Mouse (Mus musculus): ENCODE measurements around the gene Anxa6. TPM values are rescaled to one million over a fixed set of nuclear protein-coding genes. Genes with fewer than 3 reads are reported as not detected.

Gene Anxa6
- polyA plus RNA-seq, 1 experiment from 2014 or later: 333 TPM

GRCm38 (mm10) chr11:54954716-54955115, 78.5 kb downstream of the Anxa6 start:
- ATAC-seq (no peak), DNase-seq (ENCODE audit: low read depth, low spot score) (no peak)
- no peaks in the 10 kb centered on the region for H3K27me3 ChIP-seq
- in situ Hi-C loops (cut with MboI; ENCODE audit: low pct_unique_long_range_greater_than_20kb): no loop called here
- TF ChIP-seq CTCF (IDR thresholded peaks at IDR 0.05): no peak
- ChIA-PET POLR2A (no interaction called here), CTCF (interaction anchor here (0.8 to 1.9 kb wide), 3 partner anchors 9 to 132 kb away, joined by 3 to 4 read pairs (median 3); no protein-coding TSS in a partner anchor)

- DNase-seq (ENCODE audit: low read depth, low spot score): no peak
- CTCF ChIA-PET: interaction anchor here (0.8 to 1.2 kb wide), 3 partner anchors 9 to 133 kb away, joined by 3 read pairs; no protein-coding TSS in a partner anchor
- in situ Hi-C loops (cut with MboI; ENCODE audit: low pct_unique_long_range_greater_than_20kb): no loop called here
- ATAC-seq: no peak
- TF ChIP-seq CTCF (IDR thresholded peaks at IDR 0.05): no peak
- no peaks in the 10 kb centered on the region for H3K27me3 ChIP-seq
- POLR2A ChIA-PET: interaction anchor here (1.8 kb wide), 1 partner anchor 9 kb away, joined by 7 read pairs; no protein-coding TSS in a partner anchor
These were observed 79.2 kb downstream of the Anxa6 start for GRCm38 (mm10) chr11:54953993-54954446.

- DNase-seq (ENCODE audit: low read depth, low spot score): no peak
These were observed 80.6 kb downstream of the Anxa6 start for GRCm38 (mm10) chr11:54952651-54953050.

GRCm38 (mm10) chr11:54950684-54951083, 82.6 kb downstream of the Anxa6 start:
- ChIA-PET POLR2A (no interaction called here), CTCF (interaction anchor here (1.3 kb wide), 1 partner anchor 18 kb away, joined by 3 read pairs; no protein-coding TSS in a partner anchor)
- in situ Hi-C loops (cut with MboI; ENCODE audit: low pct_unique_long_range_greater_than_20kb): no loop called here
- no peak for TF ChIP-seq CTCF (IDR thresholded peaks at IDR 0.05)
- no peak for DNase-seq (ENCODE audit: low read depth, low spot score)
- no peak for ATAC-seq
- no peaks in the 10 kb centered on the region for H3K27me3 ChIP-seq

More at GRCm38 (mm10) chr11:54952651-54953050, 80.6 kb downstream of the Anxa6 start:
- in situ Hi-C loops (cut with MboI; ENCODE audit: low pct_unique_long_range_greater_than_20kb): no loop called here
- CTCF ChIA-PET: interaction anchor here (0.8 to 1.3 kb wide), 6 partner anchors 10 to 32 kb away, joined by 3 to 4 read pairs (median 3); no protein-coding TSS in a partner anchor
- TF ChIP-seq CTCF (IDR thresholded peaks at IDR 0.05): no peak
- H3K27me3 ChIP-seq: no peaks in the 10 kb centered on the region
- POLR2A ChIA-PET: interaction anchor here (1.8 kb wide), 1 partner anchor 8 kb away, joined by 7 read pairs; no protein-coding TSS in a partner anchor
- no peak for ATAC-seq

GRCm38 (mm10) chr11:54949717-54950116, 83.5 kb downstream of the Anxa6 start:
- ATAC-seq: no peak
- TF ChIP-seq CTCF (IDR thresholded peaks at IDR 0.05): no peak
- ChIA-PET CTCF (interaction anchor here (1.3 kb wide), 1 partner anchor 17 kb away, joined by 3 read pairs; no protein-coding TSS in a partner anchor), POLR2A (no interaction called here)
- in situ Hi-C loops (cut with MboI; ENCODE audit: low pct_unique_long_range_greater_than_20kb): no loop called here
- no peaks in the 10 kb centered on the region for H3K27me3 ChIP-seq
- DNase-seq (ENCODE audit: low read depth, low spot score): no peak

GRCm38 (mm10) chr11:54944702-54945101, 88.5 kb downstream of the Anxa6 start:
- in situ Hi-C loops (cut with MboI; ENCODE audit: low pct_unique_long_range_greater_than_20kb): no loop called here
- ChIA-PET POLR2A (interaction anchor here (0.7 to 2.2 kb wide), 2 partner anchors 9 to 28 kb away, joined by 3 to 7 read pairs; no protein-coding TSS in a partner anchor), CTCF (no interaction called here)
- TF ChIP-seq CTCF (IDR thresholded peaks at IDR 0.05): no peak
- DNase-seq (ENCODE audit: low read depth, low spot score): no peak
- no peak for ATAC-seq
- no peaks in the 10 kb centered on the region for H3K27me3 ChIP-seq

GRCm38 (mm10) chr11:54940056-54940455, 93.2 kb downstream of the Anxa6 start:
- CTCF ChIA-PET: interaction anchor here (0.7 kb wide), 1 partner anchor 30 kb away, joined by 3 read pairs; no protein-coding TSS in a partner anchor
- POLR2A ChIA-PET: no interaction called here
- no peaks in the 10 kb centered on the region for H3K27me3 ChIP-seq
- in situ Hi-C loops (cut with MboI; ENCODE audit: low pct_unique_long_range_greater_than_20kb): no loop called here
- TF ChIP-seq CTCF (IDR thresholded peaks at IDR 0.05): no peak
- ATAC-seq: no peak
- DNase-seq (ENCODE audit: low read depth, low spot score): no peak

- ATAC-seq: no peak
- DNase-seq (ENCODE audit: low read depth, low spot score): no peak
- in situ Hi-C loops (cut with MboI; ENCODE audit: low pct_unique_long_range_greater_than_20kb): no loop called here
- ChIA-PET CTCF (interaction anchor here (0.7 kb wide), 1 partner anchor 30 kb away, joined by 3 read pairs; no protein-coding TSS in a partner anchor), POLR2A (no interaction called here)
- no peaks in the 10 kb centered on the region for H3K27me3 ChIP-seq
- no peak for TF ChIP-seq CTCF (IDR thresholded peaks at IDR 0.05)
These were observed 93.7 kb downstream of the Anxa6 start for GRCm38 (mm10) chr11:54939501-54939900.

GRCm38 (mm10) chr11:54936771-54937140, 96.5 kb downstream of the Anxa6 start:
- ATAC-seq: no peak
- ChIA-PET CTCF (interaction anchor here (2.0 kb wide), 1 partner anchor 47 kb away, joined by 8 read pairs; no protein-coding TSS in a partner anchor), POLR2A (interaction anchor here (0.8 to 1.5 kb wide), 3 partner anchors 9 to 74 kb away, joined by 3 to 5 read pairs (median 4); no protein-coding TSS in a partner anchor)
- no peak for TF ChIP-seq CTCF (IDR thresholded peaks at IDR 0.05)
- no peak for DNase-seq (ENCODE audit: low read depth, low spot score)
- in situ Hi-C loops (cut with MboI; ENCODE audit: low pct_unique_long_range_greater_than_20kb): no loop called here
- no peaks in the 10 kb centered on the region for H3K27me3 ChIP-seq

GRCm38 (mm10) chr11:54936035-54936770, 97.0 kb downstream of the Anxa6 start:
- no peaks in the 10 kb centered on the region for H3K27me3 ChIP-seq
- POLR2A ChIA-PET: interaction anchor here (0.8 to 1.5 kb wide), 3 partner anchors 8 to 75 kb away, joined by 3 to 5 read pairs (median 4); no protein-coding TSS in a partner anchor
- DNase-seq (ENCODE audit: low read depth, low spot score) (no peak), ATAC-seq (peak; percentile 41)
- CTCF ChIA-PET: interaction anchor here (2.0 kb wide), 1 partner anchor 48 kb away, joined by 8 read pairs; no protein-coding TSS in a partner anchor
- in situ Hi-C loops (cut with MboI; ENCODE audit: low pct_unique_long_range_greater_than_20kb): no loop called here
- no peak for TF ChIP-seq CTCF (IDR thresholded peaks at IDR 0.05)

All from Patski (cell line).